Mouse (Mus musculus): ENCODE data around the gene Fip1l1.

DNA sequence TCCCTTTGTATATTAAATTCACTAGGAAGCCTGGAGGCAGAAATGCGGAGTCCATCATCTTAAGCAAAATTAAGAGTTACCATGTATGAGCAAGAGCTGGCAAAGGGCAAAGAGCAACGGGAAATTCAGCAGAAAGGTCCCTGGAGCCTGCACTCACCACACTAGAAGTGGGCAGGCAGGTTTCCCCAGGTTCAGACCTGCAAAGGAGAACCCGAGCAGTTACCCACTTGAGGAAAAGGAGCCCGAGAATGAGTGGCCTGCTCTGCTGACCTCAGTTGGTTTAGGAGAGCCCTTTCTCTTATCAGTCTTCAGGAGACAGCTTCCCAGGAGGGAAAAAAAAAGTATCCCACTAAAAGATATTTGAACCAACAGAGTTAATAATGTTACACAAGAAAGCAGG lies 68.1 kb downstream of the Fip1l1 start:
- TF ChIP-seq POLR2A (IDR thresholded peaks at IDR 0.05; ENCODE audit: low read depth, low read length) (no peak), EP300 (IDR thresholded peaks at IDR 0.05; ENCODE audit: low read length) (no peak), MAX (IDR thresholded peaks at IDR 0.05; ENCODE audit: low read length) (no peak)
